Mouse (Mus musculus) hindbrain, embryonic 10.5 days (tissue): ENCODE measurements around the gene Tmod2. TPM values are rescaled to one million over a fixed set of nuclear protein-coding genes. Genes with fewer than 3 reads are reported as not detected.
"Not testable (repeated sequence)": the region's sequence is repeated elsewhere in the genome, so short reads cannot be mapped to it uniquely, and the experiment has no call there.

Experiments used
- DNase-seq: peaks from one replicate; pipeline ENCODE4 v3.0.0-alpha.2; 2017; ENCODE audit warnings: low spot score
- H3K27ac ChIP-seq: fragments of 300-500 bp; sonication (generic); 2 replicates; pipeline ENCODE4 v1.5.1; 2016; ENCODE audit warnings: mild to moderate bottlenecking, moderate library complexity
- H3K27me3 ChIP-seq: fragments of 300-500 bp; sonication (generic); 2 replicates; pipeline ENCODE4 v1.6.1; 2016; ENCODE audit warnings: mild to moderate bottlenecking; ENCODE audit not compliant: poor library complexity, insufficient read depth, severe bottlenecking
- H3K36me3 ChIP-seq: fragments of 300-500 bp; sonication (generic); 2 replicates; pipeline ENCODE4 v1.6.1; 2016; ENCODE audit warnings: mild to moderate bottlenecking, moderate library complexity
- H3K4me1 ChIP-seq: fragments of 300-500 bp; sonication (generic); replicated peaks from 2 replicates; pipeline ENCODE4 v1.6.1; 2016; ENCODE audit warnings: mild to moderate bottlenecking
- H3K4me3 ChIP-seq: fragments of 300-500 bp; sonication (generic); 2 replicates; pipeline ENCODE4 v1.5.1; 2016; ENCODE audit warnings: mild to moderate bottlenecking, moderate library complexity
- H3K9me3 ChIP-seq: fragments of 300-500 bp; sonication (generic); 2 replicates; pipeline ENCODE4 v1.6.1; 2016; ENCODE audit warnings: mild to moderate bottlenecking, moderate library complexity
- WGBS: fragments of 180-500 bp; shearing (Covaris S2); methylation state at CpG from one replicate; pipeline ENCODE4 v1.1.7; 2016; 5-methylcytosine and 5-hydroxymethylcytosine counted together
- polyA plus RNA-seq: library from polyadenylated mRNA; unstranded; fragments of >200 nt; fragmentation: Nextera tagmentation; extraction: Ambion mirVana; gene quantifications from 2 replicates; pipeline ENCODE4 v1.2.1, GENCODE M21; 2016

The Tmod2 gene
- polyA plus RNA-seq, 1 experiment from 2014 or later = 48.4 TPM

- Histone ChIP-seq H3K27ac (peak within 1 kb of the TSS; percentile 91), H3K9me3 (no peaks in the 10 kb centered on the region), H3K4me1 (peaks cover 25% of the 10 kb centered on the region), H3K4me3 (peak within 1 kb of the TSS; percentile 90), H3K36me3 (no peaks in the 10 kb centered on the region), H3K27me3 (no peaks in the 10 kb centered on the region)
- 4% methylated on average over 21 of the region's 21 CpGs for WGBS
- DNase-seq = peak; percentile 93
Measured at GRCm38 (mm10) chr9:75559512-75560012, 51.6 kb downstream of the Tmod2 start, which contains the start of gene Tmod3. TSS of gene Tmod3 (minus strand) at chr9:75559657.

- Histone ChIP-seq H3K9me3 (no peaks in the 10 kb centered on the region), H3K4me3 (peak overlapping the region; percentile 90), H3K27me3 (no peaks in the 10 kb centered on the region), H3K27ac (peak overlapping the region; percentile 91), H3K4me1 (peaks cover 25% of the 10 kb centered on the region), H3K36me3 (no peaks in the 10 kb centered on the region)
- WGBS = under 1% methylated on average over 47 of the region's 47 CpGs
- no peak for DNase-seq
Measured at GRCm38 (mm10) chr9:75558812-75559511, 52.2 kb downstream of the Tmod2 start.

- Histone ChIP-seq H3K36me3 (no peaks in the 10 kb centered on the region), H3K4me1 (peaks cover 25% of the 10 kb centered on the region), H3K4me3 (peak overlapping the region; percentile 90), H3K27me3 (no peaks in the 10 kb centered on the region), H3K27ac (no peak overlapping the region), H3K9me3 (no peaks in the 10 kb centered on the region)
- DNase-seq = no peak
- WGBS = 31% methylated on average over 3 of the region's 3 CpGs
Measured at GRCm38 (mm10) chr9:75558360-75558759, 52.8 kb downstream of the Tmod2 start.

- H3K27me3 ChIP-seq = no peaks in the 10 kb centered on the region
- no peaks in the 10 kb centered on the region for H3K36me3 ChIP-seq
- H3K9me3 ChIP-seq = peaks cover 5% of the 10 kb centered on the region; the same call in 1 of the 2 replicates
- H3K4me1 ChIP-seq = peaks cover 20% of the 10 kb centered on the region
- DNase-seq = no peak
- no peak overlapping the region for H3K4me3 ChIP-seq
- H3K27ac ChIP-seq = no peak overlapping the region
- WGBS = 73% methylated on average over 4 of the region's 4 CpGs
Measured at GRCm38 (mm10) chr9:75553719-75554118, 57.4 kb downstream of the Tmod2 start.

GRCm38 (mm10) chr9:75551342-75551741 is 59.8 kb downstream of the Tmod2 start:
- DNase-seq = no peak
- WGBS = 54% methylated on average over 5 of the region's 5 CpGs
- Histone ChIP-seq H3K36me3 (no peaks in the 10 kb centered on the region), H3K4me3 (no peak overlapping the region), H3K27ac (no peak overlapping the region), H3K4me1 (no peaks in the 10 kb centered on the region), H3K27me3 (no peaks in the 10 kb centered on the region), H3K9me3 (peaks cover 5% of the 10 kb centered on the region; the same call in 1 of the 2 replicates)

GRCm38 (mm10) chr9:75549010-75549409 is 62.1 kb downstream of the Tmod2 start:
- Histone ChIP-seq H3K4me1 (no peaks in the 10 kb centered on the region), H3K4me3 (no peak overlapping the region), H3K36me3 (no peaks in the 10 kb centered on the region), H3K27me3 (no peaks in the 10 kb centered on the region), H3K9me3 (peaks cover 5% of the 10 kb centered on the region; the same call in 1 of the 2 replicates), H3K27ac (no peak overlapping the region)
- WGBS = 76% methylated on average over 8 of the region's 8 CpGs
- no peak for DNase-seq

- Histone ChIP-seq H3K9me3 (peaks cover 5% of the 10 kb centered on the region; the same call in 1 of the 2 replicates), H3K27ac (no peak overlapping the region), H3K4me1 (0 out of 2 replicates have a peak, but pooled peaks cover 6% of the 10 kb centered on the region), H3K27me3 (no peaks in the 10 kb centered on the region), H3K4me3 (no peak overlapping the region), H3K36me3 (no peaks in the 10 kb centered on the region)
- WGBS = 85% methylated on average over 12 of the region's 12 CpGs
- DNase-seq = no peak
Measured at GRCm38 (mm10) chr9:75546885-75547553, 64.1 kb downstream of the Tmod2 start.

- Histone ChIP-seq H3K27ac (no peak overlapping the region), H3K4me3 (no peak overlapping the region), H3K4me1 (peaks cover 15% of the 10 kb centered on the region), H3K27me3 (no peaks in the 10 kb centered on the region), H3K36me3 (no peaks in the 10 kb centered on the region), H3K9me3 (peaks cover 2% of the 10 kb centered on the region; the same call in 1 of the 2 replicates)
- DNase-seq = no peak
- WGBS = 82% methylated on average over 8 of the region's 8 CpGs
Measured at GRCm38 (mm10) chr9:75545514-75545913, 65.6 kb downstream of the Tmod2 start.

GRCm38 (mm10) chr9:75541497-75541896 is 69.6 kb downstream of the Tmod2 start:
- DNase-seq = no peak
- Histone ChIP-seq H3K27ac (peak overlapping the region; percentile 23; the same call in 1 of the 2 replicates), H3K4me3 (no peak overlapping the region), H3K4me1 (peaks cover 15% of the 10 kb centered on the region), H3K9me3 (no peaks in the 10 kb centered on the region), H3K27me3 (no peaks in the 10 kb centered on the region), H3K36me3 (no peaks in the 10 kb centered on the region)
- 35% methylated on average over 5 of the region's 5 CpGs for WGBS

GRCm38 (mm10) chr9:75536422-75536821 is 74.7 kb downstream of the Tmod2 start:
- no peaks in the 10 kb centered on the region for H3K9me3 ChIP-seq
- no peak for DNase-seq
- no peaks in the 10 kb centered on the region for H3K27me3 ChIP-seq
- peaks cover 3% of the 10 kb centered on the region for H3K4me1 ChIP-seq
- no peak overlapping the region for H3K4me3 ChIP-seq
- no peak overlapping the region for H3K27ac ChIP-seq
- 93% methylated on average over 1 of the region's 1 CpGs for WGBS
- H3K36me3 ChIP-seq = peaks cover 11% of the 10 kb centered on the region; the same call in 1 of the 2 replicates

GRCm38 (mm10) chr9:75534431-75534962 is 76.6 kb downstream of the Tmod2 start:
- Histone ChIP-seq H3K4me1 (no peaks in the 10 kb centered on the region), H3K9me3 (no peaks in the 10 kb centered on the region), H3K27me3 (no peaks in the 10 kb centered on the region), H3K27ac (no peak overlapping the region), H3K36me3 (peaks cover 22% of the 10 kb centered on the region), H3K4me3 (no peak overlapping the region)
- 88% methylated on average over 8 of the region's 8 CpGs for WGBS
- no peak for DNase-seq

- not testable (repeated sequence) for DNase-seq, H3K4me3 ChIP-seq, H3K4me1 ChIP-seq, H3K27ac ChIP-seq, H3K27me3 ChIP-seq, H3K9me3 ChIP-seq
- H3K36me3 ChIP-seq = peaks cover 29% of the 10 kb centered on the region
- WGBS = 88% methylated on average over 9 of the region's 9 CpGs
Measured at GRCm38 (mm10) chr9:75532989-75533388, 78.1 kb downstream of the Tmod2 start.

GRCm38 (mm10) chr9:75532461-75532860 is 78.7 kb downstream of the Tmod2 start:
- DNase-seq = no peak
- no peaks in the 10 kb centered on the region for H3K4me1 ChIP-seq
- no peaks in the 10 kb centered on the region for H3K9me3 ChIP-seq
- 90% methylated on average over 7 of the region's 7 CpGs for WGBS
- H3K36me3 ChIP-seq = peaks cover 34% of the 10 kb centered on the region
- H3K27ac ChIP-seq = no peak overlapping the region
- no peaks in the 10 kb centered on the region for H3K27me3 ChIP-seq
- no peak overlapping the region for H3K4me3 ChIP-seq
